Mouse (Mus musculus): ENCODE data around the gene Pgf.

DNA sequence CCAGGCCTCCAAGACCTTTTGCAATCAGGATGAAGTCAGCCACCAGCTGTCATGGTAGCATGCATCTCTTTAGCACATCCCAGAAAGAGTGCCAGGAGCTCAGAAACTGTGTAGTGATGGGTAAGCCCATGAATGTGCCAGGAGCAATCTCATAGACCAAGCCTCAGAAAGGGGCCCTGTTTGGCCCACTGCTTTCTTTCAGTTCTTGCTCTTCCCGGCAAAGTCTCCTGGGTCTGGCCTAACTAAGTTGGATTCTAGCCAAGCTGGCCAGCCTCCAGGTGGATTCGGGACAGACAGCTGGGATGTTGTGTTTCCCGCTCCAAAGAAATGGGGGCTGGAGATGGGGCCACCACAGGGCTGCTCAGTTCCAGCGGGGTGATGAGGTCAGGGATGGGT lies 17.0 kb upstream of the Pgf start:
- TF ChIP-seq POLR2A (IDR thresholded peaks at IDR 0.05; ENCODE audit: low read depth, low read length), result no peak
- no peak for TF ChIP-seq CTCF (IDR thresholded peaks at IDR 0.05; ENCODE audit: extremely low read depth, insufficient read depth, insufficient read length, insufficient replicate concordance)
